Comparison of ENCODE assay signal across 15 mouse cellular contexts in genomic region chr19:27210991-27211390, GRCm38 (mm10). TPM values are rescaled to one million over a fixed set of nuclear protein-coding genes. Genes with fewer than 3 reads are reported as not detected.
DNase-seq lines count a peak whose midpoint lies in the region; ATAC-seq and TF ChIP-seq lines count a peak whose summit lies in the region.
"Had no signal": no experiment of that assay in that cellular context is flagged by ENCODE, and none has a peak within 500 bp of the region (broad histone marks: within the 10 kb centered on the region; RNA-seq: fewer than 3 reads in every experiment).

No protein-coding gene starts in this region.

- no peaks in the 10 kb centered on the region for H3K27me3 ChIP-seq in forebrain, postnatal 0 days (ENCODE audit: insufficient read depth, low read length)
- peaks cover 20% of the 10 kb centered on the region for H3K27me3 ChIP-seq in forebrain, embryonic 12.5 days

- no peak overlapping the region for H3K4me3 ChIP-seq in forebrain, postnatal 0 days (ENCODE audit: low read depth, low read length)
- H3K4me3 ChIP-seq in forebrain, embryonic 12.5 days (replicated peaks), result no peak overlapping the region
- H3K4me3 ChIP-seq: limb, embryonic 12.5 days; liver, embryonic 15.5 days; midbrain, embryonic 13.5 days had no signal

- intact Hi-C loops in heart, postnatal 25 days (cut with DNase I), result loop anchor here (5.0 to 10.0 kb wide), 4 partner anchors 34 to 204 kb away; no protein-coding TSS in a partner anchor

- no peak overlapping the region for H3K9ac ChIP-seq in forebrain, postnatal 0 days
- H3K9ac ChIP-seq in forebrain, embryonic 12.5 days, result no peak overlapping the region
- H3K9ac ChIP-seq: limb, embryonic 12.5 days; liver, embryonic 15.5 days; midbrain, embryonic 13.5 days had no signal

- H3K4me1 ChIP-seq in forebrain, postnatal 0 days (ENCODE audit: insufficient read depth), result peaks cover 10% of the 10 kb centered on the region
- H3K4me1 ChIP-seq in forebrain, embryonic 12.5 days, result peaks cover 5% of the 10 kb centered on the region; the same call in 1 of the 2 replicates
- H3K4me1 ChIP-seq: limb, embryonic 12.5 days; liver, embryonic 15.5 days had no signal

- DNase-seq in forebrain, postnatal 0 days, result peak; percentile 16
- DNase-seq in layer of hippocampus, postnatal 14 days (ENCODE audit: low spot score in 2 of 2), result peak; percentile 21
- no peak for DNase-seq in layer of hippocampus, postnatal 36 days
- peak; percentile 74 to 78 for DNase-seq in cerebellum, postnatal 10 days
- peak; percentile 33 for DNase-seq in heart, postnatal 25 days (ENCODE audit: low spot score)
- DNase-seq in frontal cortex, postnatal 10 days (ENCODE audit: low spot score in 2 of 2), result no peak
- DNase-seq: gastrocnemius, postnatal 25 days; right cerebral cortex, postnatal 25 days; thymus, adult 18-20 months had no signal

- H3K36me3 ChIP-seq in forebrain, postnatal 0 days (ENCODE audit: insufficient read depth), result no peaks in the 10 kb centered on the region
- H3K36me3 ChIP-seq in forebrain, embryonic 12.5 days (replicated peaks), result no peaks in the 10 kb centered on the region
- H3K36me3 ChIP-seq: limb, embryonic 12.5 days; liver, embryonic 15.5 days; midbrain, embryonic 13.5 days had no signal

- no peak overlapping the region for H3K27ac ChIP-seq in forebrain, postnatal 0 days (ENCODE audit: low read depth, low read length)
- no peak overlapping the region for H3K27ac ChIP-seq in forebrain, embryonic 12.5 days
- H3K27ac ChIP-seq: kidney, postnatal 0 days; limb, embryonic 12.5 days; liver, embryonic 15.5 days; midbrain, embryonic 13.5 days had no signal

- no peak overlapping the region for H3K4me2 ChIP-seq in forebrain, postnatal 0 days (ENCODE audit: low read depth)
- H3K4me2 ChIP-seq in forebrain, embryonic 12.5 days, result no peak overlapping the region
- H3K4me2 ChIP-seq: limb, embryonic 12.5 days; liver, embryonic 15.5 days; midbrain, embryonic 13.5 days had no signal

- no peaks in the 10 kb centered on the region for H3K9me3 ChIP-seq in forebrain, postnatal 0 days (ENCODE audit: low read length)
- H3K9me3 ChIP-seq in forebrain, embryonic 12.5 days, result no peaks in the 10 kb centered on the region
- H3K9me3 ChIP-seq: limb, embryonic 12.5 days; liver, embryonic 15.5 days; midbrain, embryonic 13.5 days had no signal

- WGBS in forebrain, postnatal 0 days, result 54% methylated on average over 2 of the region's 2 CpGs
- 71% methylated on average over 2 of the region's 2 CpGs for WGBS in forebrain, embryonic 12.5 days

- no peak for TF ChIP-seq CTCF in forebrain, postnatal 0 days (IDR thresholded peaks at IDR 0.05; ENCODE audit: low read depth)

- ATAC-seq in forebrain, postnatal 0 days, result peak; percentile 27; the same call in 1 of the 2 replicates
- no peak for ATAC-seq in forebrain, embryonic 12.5 days (ENCODE audit: low FRiP score)
- no peak for ATAC-seq in frontal cortex, adult (ENCODE audit: low TSS enrichment)
- ATAC-seq: midbrain, embryonic 13.5 days had no signal

RNA-seq across cellular contexts. Expression of gene Vldlr, which starts 5.3 kb away (rescaled TPM):
- total RNA-seq in forebrain, postnatal 0 days (2014; rRNA removed), result 57.6 and 65.3 TPM in 2 replicates
- polyA plus RNA-seq in forebrain, postnatal 0 days (2015; fragmentation: Nextera tagmentation; extraction: Ambion mirVana), result 35.0 and 41.0 TPM in 2 replicates
- polyA plus RNA-seq in forebrain, embryonic 12.5 days (2016; fragmentation: Nextera tagmentation; extraction: Ambion mirVana), result 11.1 and 13.2 TPM in 2 replicates
- total RNA-seq in layer of hippocampus, postnatal 14 days (2021), result 10 to 100 TPM; 49.5 to 50.4 TPM
- 10 to 100 TPM; 49.0 to 50.6 TPM for total RNA-seq in layer of hippocampus, postnatal 36 days (2021)
- 100 to 1,000 TPM; 189 to 191 TPM for total RNA-seq in heart, postnatal 25 days (2021)

Comparison
In these comparisons a context has a peak if more than half of its experiments do, and no peak if none do; other contexts are left out.
1. DNase-seq: peak in forebrain, postnatal 0 days (single experiment), layer of hippocampus, postnatal 14 days (2 of 2), cerebellum, postnatal 10 days (2 of 2) and heart, postnatal 25 days (single experiment); none in layer of hippocampus, postnatal 36 days (0 of 2) and frontal cortex, postnatal 10 days (0 of 2).